Mouse (Mus musculus) left cerebral cortex, postnatal 14 days (tissue): Measurements from ENCODE around the gene Tnnt2. TPM values are rescaled to one million over a fixed set of nuclear protein-coding genes. Genes with fewer than 3 reads are reported as not detected.

Experiments used
- DNase-seq, 2 experiments: peaks; one replicate each; pipeline ENCODE4 v3.0.0; 2021 to 2022; ENCODE audit warnings: low spot score in 2 of 2, mixed read lengths in 1 of 2
- intact Hi-C: fragments of 180-260 bp; cut with DNase I; formaldehyde crosslinking; loops from one replicate; pipeline ENCODE4 v1.15.1; 2025
- total RNA-seq, 2 experiments: library from RNA; stranded (reverse); gene quantifications; 2 replicates each; pipeline ENCODE4 v1.2.3; 2021

The Tnnt2 gene
- total RNA-seq, 2 experiments from 2014 or later: 1.8 to 3.2 TPM

DNA sequence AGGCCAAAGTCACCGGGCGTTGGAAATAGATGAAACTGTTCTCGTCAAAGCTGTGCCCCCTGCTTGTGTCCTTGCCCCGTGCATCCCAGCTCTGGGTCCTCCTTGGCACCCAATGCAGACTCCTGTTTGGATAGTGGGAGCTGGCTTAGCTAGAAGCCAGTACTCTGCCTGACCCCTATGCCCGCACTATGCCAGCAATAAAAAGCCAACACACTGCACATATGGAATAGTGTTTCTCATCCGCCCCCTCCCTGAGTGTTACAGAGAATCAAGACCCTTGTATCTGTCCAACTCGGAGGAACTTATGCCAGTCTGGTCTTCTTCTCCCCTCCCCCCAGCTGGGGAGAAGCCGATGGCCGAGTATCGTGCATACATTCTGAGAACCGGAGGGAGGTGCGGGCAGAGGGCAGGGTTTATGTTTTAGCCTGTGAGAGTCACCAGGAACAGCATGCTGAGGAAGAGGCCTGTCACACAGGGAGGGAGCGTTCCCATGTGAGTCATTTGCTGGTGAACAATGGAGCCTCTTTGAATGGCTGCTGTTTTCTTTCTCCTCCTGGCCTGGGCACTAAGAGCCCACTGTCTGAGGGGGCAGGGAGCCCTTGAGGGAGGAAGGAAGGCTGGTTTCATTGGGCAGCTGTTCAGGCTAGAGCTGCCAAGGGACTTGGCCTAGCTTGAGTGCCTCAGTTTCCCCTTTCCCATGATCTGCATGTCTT, 16.0 kb downstream of the Tnnt2 start:
- intact Hi-C loops: no loop called here
- no peak for DNase-seq

DNA sequence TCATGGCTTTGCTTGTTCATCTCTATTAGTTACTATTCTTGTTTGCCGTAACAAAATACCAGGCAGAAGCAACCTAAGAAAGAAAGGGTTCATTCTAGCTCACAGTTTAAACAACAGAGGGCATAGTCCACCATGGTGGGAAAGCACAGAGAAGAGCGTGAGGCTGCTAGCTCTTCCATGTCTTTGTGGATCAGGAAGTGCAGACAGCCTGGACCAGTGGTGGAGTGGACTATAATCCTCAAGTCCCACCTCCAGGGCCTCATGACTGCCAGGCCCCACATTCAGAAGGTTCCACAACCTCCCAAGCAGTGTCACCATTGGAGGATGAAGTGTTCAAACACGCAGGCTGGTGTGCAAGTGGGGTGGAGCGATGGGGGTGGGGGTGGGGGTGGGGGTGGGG, 17.0 kb downstream of the Tnnt2 start:
- DNase-seq: no peak
- intact Hi-C loops: no loop called here

DNA sequence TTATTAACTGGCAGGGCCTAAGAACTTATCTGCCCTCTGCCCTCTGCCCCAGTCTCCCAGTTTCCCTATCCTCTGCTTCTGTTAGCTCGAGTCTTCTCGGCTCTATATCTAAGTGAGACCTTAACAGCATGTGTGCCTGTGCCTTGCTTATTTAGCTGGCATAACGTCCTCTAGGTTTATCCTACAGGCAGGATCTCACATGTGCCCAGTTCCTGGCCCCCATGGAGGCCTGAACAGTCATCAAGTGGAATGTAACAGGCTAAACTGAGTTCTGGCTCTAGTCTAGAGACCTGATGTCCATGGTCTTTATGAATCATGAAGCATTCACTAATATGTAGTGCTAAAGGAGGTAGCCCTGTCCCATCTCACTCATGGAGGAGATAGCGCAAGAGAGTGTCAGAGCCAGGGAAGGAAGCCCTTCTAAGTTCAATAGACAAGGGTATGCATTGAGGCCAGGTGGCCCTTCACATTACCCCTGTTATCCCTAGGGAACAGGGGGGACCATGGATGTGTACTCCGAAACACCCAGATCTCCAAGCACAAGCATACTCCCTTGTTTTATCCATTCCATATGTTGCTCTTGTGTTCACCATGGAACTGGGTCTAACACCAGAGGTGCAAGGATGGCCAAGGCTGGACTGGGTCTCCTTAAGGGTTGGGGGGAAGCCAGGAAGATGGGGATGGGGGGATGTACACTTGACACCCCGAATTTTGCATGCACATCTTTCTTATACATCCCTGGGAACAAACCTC, 18.6 kb downstream of the Tnnt2 start:
- no peak for DNase-seq
- intact Hi-C loops: no loop called here

DNA sequence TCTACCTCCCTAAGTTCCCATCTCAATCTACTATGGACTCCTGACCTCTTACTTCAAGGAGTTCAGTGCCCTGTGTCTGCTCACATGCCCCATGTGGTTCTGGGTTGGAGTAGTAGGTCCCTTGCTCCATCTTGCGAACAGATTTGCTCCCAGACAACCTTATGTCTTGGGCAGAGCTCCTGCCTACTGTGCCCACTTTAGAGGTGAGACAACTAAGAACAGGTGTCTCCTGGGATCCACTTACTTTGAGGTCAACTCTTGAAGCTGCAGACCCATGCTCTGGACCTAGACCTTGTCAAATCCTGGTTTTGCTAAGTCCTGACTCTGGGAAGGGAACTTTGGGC, 19.2 kb downstream of the Tnnt2 start:
- intact Hi-C loops: no loop called here
- no peak for DNase-seq

DNA sequence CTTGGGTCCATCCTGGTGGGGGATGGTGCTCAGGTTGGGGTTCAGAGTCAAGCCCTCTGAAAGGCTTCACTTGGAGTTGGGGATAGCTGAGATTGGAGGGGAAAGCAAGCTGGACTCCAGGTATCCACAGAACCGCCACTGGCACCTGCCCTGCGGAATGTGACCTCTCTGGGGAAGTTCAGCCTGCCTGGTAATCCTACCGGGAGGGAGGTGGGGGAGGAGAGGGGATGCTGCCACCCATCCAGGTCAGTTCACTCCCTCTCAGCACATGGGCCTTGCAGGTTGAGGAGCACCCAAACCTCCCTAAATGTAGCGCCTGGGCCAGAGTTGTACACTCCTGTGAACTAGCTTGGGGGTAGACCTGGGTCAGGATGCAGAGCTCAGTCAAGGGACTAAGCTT, 19.9 kb downstream of the Tnnt2 start:
- DNase-seq: no peak
- intact Hi-C loops: no loop called here

DNA sequence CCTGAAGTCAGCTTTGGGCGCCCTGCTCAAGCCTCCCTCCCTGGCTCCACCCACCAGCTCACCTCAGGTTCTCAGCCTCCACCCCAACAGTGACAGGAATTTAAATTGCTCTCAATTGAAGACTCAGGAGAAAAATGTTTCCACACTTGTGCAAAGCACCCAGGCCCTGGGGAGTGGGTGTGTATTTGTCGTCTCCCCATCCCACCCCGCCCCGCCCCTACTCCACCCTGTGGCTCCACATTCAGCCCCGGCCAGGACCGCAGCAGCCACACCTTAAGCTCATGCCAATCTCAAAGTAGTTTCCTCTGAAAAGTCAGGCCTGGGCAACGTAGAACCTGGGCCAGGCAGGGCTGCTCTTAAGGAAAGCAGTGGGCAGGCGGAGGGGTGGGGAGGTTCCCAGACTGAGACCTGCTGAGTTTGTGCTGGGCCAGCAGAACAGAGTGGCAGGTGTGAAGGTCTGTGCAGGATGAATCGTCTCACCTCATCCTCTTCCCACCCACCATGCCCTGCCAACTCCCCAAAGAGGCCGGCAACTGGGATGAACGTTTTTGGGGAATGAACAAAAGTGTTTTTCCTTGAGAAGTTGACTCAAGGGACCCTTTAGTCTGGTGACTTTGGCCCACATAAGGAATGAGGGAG, 21.1 kb downstream of the Tnnt2 start:
- intact Hi-C loops: no loop called here
- no peak for DNase-seq

DNA sequence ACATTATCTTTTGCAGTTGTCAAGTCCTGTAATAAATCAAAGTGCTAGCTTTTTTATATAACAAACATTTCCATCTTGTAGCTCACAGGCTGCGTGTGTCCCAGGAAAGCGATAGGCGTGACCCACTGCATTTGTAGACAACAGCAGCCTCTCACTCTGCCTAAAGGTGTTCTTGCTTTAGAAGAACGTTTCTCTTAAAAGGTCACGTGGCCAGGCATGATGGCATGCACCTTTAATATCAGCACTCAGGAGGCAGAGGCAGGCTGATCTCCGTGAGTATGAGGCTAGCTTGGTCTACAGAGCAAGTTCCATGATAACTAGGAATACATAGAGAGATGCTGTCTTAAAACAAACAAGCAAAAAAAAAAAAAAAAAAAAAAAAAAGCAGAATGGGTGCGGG, 22.4 kb downstream of the Tnnt2 start:
- no peak for DNase-seq
- intact Hi-C loops: no loop called here

DNA sequence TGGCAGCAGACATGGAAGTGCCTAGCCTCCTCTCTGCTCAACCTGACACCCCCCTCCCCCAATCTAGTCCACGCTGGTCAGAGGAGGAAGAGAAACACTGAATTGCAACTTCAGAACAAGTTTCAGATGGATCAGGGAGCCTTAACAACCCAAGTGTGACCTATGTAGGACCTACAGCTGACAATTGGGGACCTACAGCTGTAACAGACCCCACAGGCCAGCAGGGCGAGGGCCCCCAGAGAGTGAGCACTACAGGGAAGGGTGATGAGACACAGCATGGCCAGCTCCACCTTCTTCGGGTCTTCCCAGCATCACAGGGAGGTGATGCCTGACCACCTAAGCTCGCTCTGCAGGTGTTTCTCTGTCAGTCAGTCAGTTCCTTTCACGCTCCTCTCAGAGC, 24.9 kb downstream of the Tnnt2 start:
- no peak for DNase-seq
- intact Hi-C loops: no loop called here

DNA sequence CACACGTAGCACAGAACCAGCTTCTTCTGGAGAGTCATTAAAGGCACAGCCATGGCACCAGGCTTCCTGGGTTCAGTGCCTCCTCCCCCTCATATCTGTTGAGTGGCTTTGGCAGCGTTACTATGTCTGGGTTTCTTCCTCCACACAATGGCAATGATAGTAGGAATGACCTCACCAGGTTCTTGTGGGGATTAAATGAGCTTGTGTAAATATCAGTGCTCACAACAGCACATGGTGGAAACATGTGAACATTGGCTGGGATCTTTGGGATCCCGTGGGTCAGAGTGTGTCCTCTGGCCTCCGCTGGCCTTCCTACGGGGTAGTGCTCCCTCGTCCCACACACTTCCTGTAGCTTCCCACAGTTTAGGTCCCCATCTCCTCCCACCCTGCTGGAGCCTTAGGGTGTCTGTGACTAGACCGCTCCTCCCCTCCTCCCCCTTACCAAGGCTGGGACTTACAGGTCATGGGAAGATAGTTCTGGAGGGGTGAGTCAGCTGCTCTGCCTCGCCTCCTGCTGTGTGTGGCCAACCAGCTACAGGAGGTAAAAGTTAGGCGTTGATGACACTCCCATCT, 25.9 kb downstream of the Tnnt2 start:
- intact Hi-C loops: no loop called here
- DNase-seq: no peak

DNA sequence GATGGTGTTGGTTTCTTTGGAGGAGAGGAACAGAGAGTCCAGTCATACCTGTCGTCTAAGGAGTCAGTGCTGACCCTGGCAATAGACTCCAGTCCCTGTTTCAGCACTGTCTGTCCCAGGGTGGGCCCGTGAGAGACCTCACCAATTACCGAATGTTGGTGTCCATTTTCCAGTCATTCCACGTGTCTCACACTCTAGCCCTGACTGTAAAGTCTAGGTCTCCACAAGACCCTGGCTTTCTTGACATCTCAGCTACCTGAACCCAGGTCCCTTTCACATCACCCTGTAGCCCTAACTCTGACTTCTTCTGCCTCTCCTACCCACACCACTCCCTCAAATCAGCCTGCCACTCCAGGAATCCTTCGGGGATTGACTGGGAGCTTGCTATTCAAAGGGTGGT, 26.4 kb downstream of the Tnnt2 start:
- DNase-seq: no peak
- intact Hi-C loops: no loop called here

DNA sequence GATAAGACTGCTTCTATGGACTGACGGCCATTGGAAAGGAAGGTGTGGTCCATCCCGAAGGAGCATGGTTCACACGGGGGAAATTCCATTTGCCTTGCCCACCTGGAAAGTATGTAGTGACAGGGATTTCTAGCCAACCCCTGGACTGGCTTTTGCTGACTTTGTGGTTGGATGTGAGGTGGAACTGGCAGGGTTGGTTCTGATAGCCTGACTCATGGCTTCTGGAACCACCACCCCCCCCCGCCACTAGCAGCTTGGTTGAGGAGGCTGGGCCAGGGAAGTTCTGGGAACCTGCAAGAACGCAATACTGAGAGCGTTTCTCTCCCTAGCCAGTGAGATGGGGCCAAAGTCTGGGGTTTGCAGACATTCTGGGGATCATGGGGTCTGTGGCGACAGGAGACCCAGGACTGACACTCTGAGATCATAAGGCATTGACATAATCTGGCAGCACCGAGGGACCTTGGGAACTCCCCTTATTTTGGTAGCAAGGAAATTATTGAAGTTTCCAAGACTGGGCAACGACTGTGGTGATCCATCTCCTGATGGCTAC, 27.7 kb downstream of the Tnnt2 start:
- DNase-seq: no peak
- intact Hi-C loops: no loop called here

DNA sequence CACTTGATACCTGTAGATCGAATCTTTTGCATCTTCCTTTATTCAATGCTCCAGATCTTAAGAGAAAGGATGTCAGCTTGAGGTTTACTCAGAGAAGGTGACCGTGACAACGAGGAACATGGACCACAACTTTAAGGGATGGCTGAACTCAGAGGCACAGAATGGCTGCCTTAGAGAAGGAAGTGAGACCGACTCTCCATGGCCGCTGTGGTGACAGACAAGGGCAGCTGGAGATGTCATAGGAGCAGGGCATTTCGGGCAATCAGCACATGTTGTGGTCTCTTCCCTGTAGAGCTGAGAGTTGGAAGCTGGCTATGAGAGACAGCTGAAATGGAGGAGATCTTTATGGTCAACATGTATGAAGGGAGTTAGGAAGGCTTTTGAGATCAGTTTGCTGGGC, 28.7 kb downstream of the Tnnt2 start:
- no peak for DNase-seq
- intact Hi-C loops: loop anchor here (1.0 kb wide), 1 partner anchor 80 kb away; no protein-coding TSS in a partner anchor

DNA sequence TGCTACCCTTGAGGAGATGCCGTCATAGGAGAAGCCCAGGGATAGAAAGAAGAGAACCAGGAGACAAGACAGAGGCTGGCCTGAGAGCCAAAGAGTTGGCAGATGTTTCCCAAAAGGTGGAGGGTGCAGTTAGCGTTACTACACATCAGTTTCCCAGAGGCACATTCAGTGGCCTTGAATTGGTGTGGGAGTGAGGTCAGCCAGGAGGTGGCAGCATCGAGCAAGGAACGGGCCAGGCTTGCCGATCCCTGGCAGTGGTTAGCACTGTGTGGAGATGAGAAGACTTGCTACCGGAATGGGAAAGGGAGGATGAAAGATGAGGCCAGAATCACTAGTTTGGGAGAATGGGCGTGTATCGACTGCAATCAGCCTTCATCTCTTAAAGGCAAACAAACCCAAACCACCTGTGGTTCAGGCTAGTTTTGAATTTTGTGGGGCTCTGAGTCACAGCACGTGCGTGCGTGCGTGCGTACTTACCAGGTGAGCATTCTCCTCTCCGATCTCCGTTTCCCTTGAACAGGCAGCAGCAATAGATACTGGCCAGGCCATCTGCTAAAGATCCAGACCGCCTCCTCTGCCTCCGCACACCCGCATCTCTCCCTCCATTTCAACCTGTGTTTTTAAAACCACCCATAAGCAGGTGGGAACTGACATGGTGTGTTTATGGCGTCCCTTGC, 29.5 kb downstream of the Tnnt2 start:
- intact Hi-C loops: loop anchor here (1.0 kb wide), 1 partner anchor 80 kb away; no protein-coding TSS in a partner anchor
- peak; percentile 69 to 85 for DNase-seq

DNA sequence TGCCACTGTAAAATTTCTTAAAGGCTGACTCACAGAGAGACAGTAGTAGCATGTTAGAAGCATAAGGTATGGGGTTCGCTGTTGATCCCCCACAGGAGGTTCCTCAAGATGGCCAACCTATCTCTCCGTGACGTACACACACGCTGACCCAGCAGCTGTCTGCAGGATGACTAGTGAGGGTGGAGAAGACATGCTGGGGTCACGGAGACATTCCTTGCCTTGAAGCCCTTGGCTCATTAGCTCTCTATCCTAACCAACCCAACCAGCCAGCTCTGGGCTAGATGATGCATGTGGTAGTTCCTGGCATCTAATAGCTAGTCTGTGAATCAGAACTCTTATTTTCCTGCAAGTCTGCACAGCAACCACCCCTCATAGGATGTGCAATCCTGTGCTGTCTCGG, 32.4 kb downstream of the Tnnt2 start:
- no peak for DNase-seq
- intact Hi-C loops: no loop called here

DNA sequence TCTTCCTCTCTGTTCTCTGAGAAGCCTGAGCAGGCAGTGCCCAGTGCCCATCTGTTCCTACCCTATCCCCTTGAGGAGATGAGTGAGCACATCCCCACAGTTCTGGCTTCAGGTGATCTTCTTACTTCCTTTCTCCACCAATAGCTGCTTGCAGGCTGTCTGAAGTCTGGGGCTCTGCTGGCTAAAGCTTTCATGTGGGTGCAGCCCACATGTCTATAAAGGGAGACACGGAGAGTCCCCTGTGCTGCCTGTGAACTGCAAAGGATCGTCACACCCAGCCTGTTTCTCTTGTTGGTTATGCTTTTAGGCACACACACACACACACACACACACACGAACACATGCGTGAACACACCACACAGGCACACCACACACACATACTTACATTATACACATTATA, 36.8 kb downstream of the Tnnt2 start:
- intact Hi-C loops: no loop called here
- peak in 1 of 2 experiments; percentile 35 for DNase-seq

DNA sequence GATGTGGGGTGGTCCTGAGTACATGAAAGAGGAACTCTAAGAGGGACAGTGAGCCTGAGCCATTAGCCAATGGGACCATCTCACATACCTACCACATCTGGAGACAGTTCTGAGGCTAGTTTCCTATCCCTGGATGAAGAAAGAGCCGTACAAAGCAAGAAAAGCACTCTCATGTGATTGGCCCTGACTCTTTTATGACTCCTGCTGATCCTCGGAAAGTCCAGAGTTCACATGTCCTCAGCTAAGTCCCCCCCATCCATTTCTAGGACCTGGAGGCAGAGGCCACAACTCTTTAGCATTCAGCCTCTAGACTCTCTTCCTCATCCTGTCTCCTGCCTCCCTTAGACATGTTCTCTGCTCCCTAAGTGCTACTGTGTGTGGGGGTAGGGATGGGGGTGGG, 41.1 kb downstream of the Tnnt2 start:
- DNase-seq: no peak
- intact Hi-C loops: no loop called here

DNA sequence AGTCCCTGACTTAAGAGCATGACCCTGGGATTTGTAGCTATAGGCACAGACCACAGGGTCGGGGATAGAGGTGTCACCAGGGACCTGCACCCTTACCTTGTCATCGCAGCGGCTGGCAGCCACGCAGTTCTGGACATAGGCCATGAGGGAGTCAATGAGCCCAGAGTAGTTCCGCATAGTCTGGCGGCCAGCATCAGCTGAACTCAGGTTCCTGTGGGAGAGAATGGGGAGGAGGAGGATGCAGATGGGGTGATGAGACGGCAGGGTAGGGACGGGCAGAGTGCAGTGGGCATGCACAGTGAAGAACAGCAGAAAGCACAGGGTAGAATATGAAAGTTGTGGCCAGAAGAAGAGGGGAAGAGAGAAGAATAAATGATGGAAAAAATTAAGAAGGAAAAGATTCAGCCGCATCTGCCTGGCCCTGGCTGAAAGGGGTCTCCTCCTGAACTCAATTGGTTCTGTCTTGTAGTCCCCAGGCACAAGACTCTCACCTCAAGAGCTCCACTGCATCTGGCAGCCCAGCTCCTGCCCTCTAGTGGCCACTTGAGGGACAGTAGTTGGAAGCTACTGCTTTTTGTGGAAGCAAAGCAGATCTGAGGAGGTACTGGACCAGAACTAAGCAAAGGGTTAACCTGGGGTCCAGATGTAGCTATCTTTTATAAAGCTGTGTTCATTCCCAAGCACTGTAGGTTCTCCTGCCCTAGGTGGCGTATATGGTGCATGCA, 46.4 kb downstream of the Tnnt2 start:
- intact Hi-C loops: no loop called here
- peak; percentile 73 to 77 for DNase-seq

DNA sequence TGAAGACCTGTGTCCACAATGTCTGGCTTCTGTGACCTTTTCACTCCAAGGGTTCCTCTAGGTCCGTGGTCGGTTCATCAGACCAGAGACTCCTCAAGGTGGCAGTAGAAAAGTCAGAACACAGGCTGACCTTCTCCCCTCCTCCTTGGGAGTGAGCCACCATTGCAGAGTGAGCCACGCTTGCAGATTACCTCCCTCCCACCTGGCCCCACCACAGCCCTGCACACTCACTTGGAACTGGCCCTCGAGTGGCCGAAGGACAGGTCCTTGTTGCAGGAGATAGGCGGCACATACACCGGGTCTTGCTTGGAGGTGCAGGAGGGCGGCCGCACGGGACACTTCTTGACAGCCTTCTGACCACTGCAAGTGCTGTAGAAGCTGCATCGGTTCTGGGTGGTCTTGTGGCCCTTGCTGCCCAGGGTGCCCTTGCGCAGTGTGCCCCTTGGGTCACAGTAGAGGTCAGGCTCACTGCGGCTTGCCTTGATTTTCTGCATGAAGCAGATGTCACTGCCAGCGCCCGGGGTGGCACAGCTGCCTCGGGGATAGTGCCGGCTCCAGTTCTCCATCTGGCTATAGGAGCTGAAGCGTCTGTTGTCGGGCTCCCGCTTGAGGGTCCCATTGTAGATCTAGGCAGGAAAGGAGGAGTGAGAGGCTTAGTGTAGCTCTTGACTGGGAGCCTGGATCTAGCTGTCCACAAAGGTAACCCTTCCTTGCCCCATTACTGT, 53.5 kb downstream of the Tnnt2 start:
- intact Hi-C loops: no loop called here
- no peak for DNase-seq
